Mouse (Mus musculus) gastrocnemius, adult 8-10 months (tissue): ENCODE results near the gene Acat2. TPM values are rescaled to one million over a fixed set of nuclear protein-coding genes. Genes with fewer than 3 reads are reported as not detected.
"Not testable (repeated sequence)": the region's sequence is repeated elsewhere in the genome, so short reads cannot be mapped to it uniquely, and the experiment has no call there.

Experiments
- DNase-seq, 2 experiments: peaks; one replicate each; pipeline ENCODE4 v3.0.0; 2022; ENCODE audit warnings: low spot score in 2 of 2
- total RNA-seq, 4 experiments: library from RNA; stranded (reverse); gene quantifications; 2 replicates each; pipeline ENCODE4 v1.2.4; 2022

Gene Acat2
- total RNA-seq, 4 experiments from 2014 or later = 3.9 to 4.8 (median 4.3) TPM

- not testable (repeated sequence) for DNase-seq
Observed at GRCm38 (mm10) chr17:12959377-12959776, 1.2 kb downstream of the Acat2 start.

GRCm38 (mm10) chr17:12956664-12957063, 3.9 kb downstream of the Acat2 start:
- DNase-seq = no peak

- no peak for DNase-seq
Observed at GRCm38 (mm10) chr17:12949669-12950068, 10.9 kb downstream of the Acat2 start.

GRCm38 (mm10) chr17:12942459-12943162, 17.9 kb downstream of the Acat2 start:
- DNase-seq = no peak

- no peak for DNase-seq
Observed at GRCm38 (mm10) chr17:12941543-12942260, 18.8 kb downstream of the Acat2 start.

- no peak for DNase-seq
Observed at GRCm38 (mm10) chr17:12940151-12940805, 20.3 kb downstream of the Acat2 start, which contains the start of gene Acat3. Gene Acat3, minus strand, starts transcription at chr17:12940600.

- DNase-seq = not testable (repeated sequence)
Observed at GRCm38 (mm10) chr17:12939377-12940148, 21.0 kb downstream of the Acat2 start.

- DNase-seq = no peak
Observed at GRCm38 (mm10) chr17:12938077-12938476, 22.5 kb downstream of the Acat2 start.

- no peak for DNase-seq
Observed at GRCm38 (mm10) chr17:12937412-12937970, 23.1 kb downstream of the Acat2 start.

GRCm38 (mm10) chr17:12935719-12936118, 24.8 kb downstream of the Acat2 start:
- no peak for DNase-seq

- DNase-seq = not testable (repeated sequence)
Observed at GRCm38 (mm10) chr17:12931576-12931975, 29.0 kb downstream of the Acat2 start.

GRCm38 (mm10) chr17:12925703-12926180, 34.8 kb downstream of the Acat2 start:
- DNase-seq = no peak

- no peak for DNase-seq
Observed at GRCm38 (mm10) chr17:12925001-12925400, 35.5 kb downstream of the Acat2 start.

- no peak for DNase-seq
Observed at GRCm38 (mm10) chr17:12921073-12921472, 39.5 kb downstream of the Acat2 start.

- peak in 1 of 2 experiments; percentile 24 for DNase-seq
Observed at GRCm38 (mm10) chr17:12916588-12917380, 43.8 kb downstream of the Acat2 start.

- peak; percentile 98 to 99 for DNase-seq
Observed at GRCm38 (mm10) chr17:12915881-12916583, 44.5 kb downstream of the Acat2 start, which contains the start of gene Mrpl18. Gene Mrpl18, minus strand, starts transcription at chr17:12916345.

- no peak for DNase-seq
Observed at GRCm38 (mm10) chr17:12915488-12915880, 45.1 kb downstream of the Acat2 start, which contains the start of gene Tcp1. Gene Tcp1, plus strand, starts transcription at chr17:12915701.

GRCm38 (mm10) chr17:12910391-12910790, 50.2 kb downstream of the Acat2 start:
- no peak for DNase-seq
